ENCODE assay signal across 11 mouse cellular contexts in the genomic region with DNA sequence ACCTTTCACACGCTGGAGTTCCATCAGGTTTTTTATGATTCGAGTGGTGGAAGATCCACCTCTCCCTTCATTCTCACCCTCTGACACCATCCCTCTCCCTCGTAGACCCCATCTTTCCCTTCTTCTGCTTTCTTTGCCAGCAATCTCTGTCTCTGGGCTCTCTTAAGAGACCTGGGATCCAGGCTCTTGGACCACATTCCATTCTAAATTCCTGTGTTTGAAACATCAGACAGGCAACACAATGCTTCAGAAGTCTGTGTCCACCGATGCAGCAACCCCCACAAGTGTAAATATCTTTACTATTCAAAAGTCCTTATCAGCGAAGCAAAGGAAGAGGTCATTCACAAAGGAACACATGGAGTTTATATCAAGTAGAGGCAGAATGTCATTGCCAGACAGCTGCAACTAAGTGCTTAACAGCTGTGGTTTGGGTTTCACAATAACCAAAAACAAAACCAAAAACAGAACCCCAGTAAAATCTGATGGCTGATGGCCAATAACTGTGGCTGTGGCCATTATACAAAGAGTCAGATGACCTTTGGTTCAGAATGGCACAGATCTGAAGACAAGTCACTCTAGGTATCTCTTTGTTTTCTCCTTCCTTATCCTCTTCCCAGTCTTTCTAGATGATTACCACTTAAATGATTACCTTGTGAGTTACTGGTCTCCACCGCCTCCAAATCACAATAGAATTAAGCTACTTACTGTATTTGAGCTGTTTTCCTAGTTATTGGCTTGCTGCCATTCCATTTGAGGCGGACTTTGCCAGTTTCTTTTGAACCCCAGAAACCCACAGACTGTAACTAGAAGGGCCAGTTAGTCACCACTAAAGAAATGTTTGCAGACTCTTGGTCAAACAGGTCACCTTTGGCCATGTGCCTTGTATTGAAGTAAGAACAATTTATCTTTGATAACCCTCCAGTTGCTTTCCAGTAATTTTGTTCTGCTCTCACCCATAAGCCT.
DNase-seq lines count a peak whose midpoint lies in the region; ATAC-seq and TF ChIP-seq lines count a peak whose summit lies in the region.
"Had no signal": no experiment of that assay in that cellular context is flagged by ENCODE, and none has a peak within 500 bp of the region (broad histone marks: within the 10 kb centered on the region; RNA-seq: fewer than 3 reads in every experiment).

No protein-coding gene starts in this region.

- H3K36me3 ChIP-seq in lung, postnatal 0 days (ENCODE audit: insufficient read depth, low read length) = no peaks in the 10 kb centered on the region

- peaks cover 11% of the 10 kb centered on the region for H3K4me1 ChIP-seq in brown adipose tissue, adult 24 weeks (ENCODE audit: control insufficient read depth, insufficient read depth, insufficient read length, low read length)
- no peaks in the 10 kb centered on the region for H3K4me1 ChIP-seq in lung, postnatal 0 days (ENCODE audit: insufficient read depth, low read depth, low read length)

- TF ChIP-seq EP300 in lung, postnatal 0 days (IDR thresholded peaks at IDR 0.05) = no peak

- no peak for TF ChIP-seq CTCF in lung, postnatal 0 days (IDR thresholded peaks at IDR 0.05)

- no peaks in the 10 kb centered on the region for H3K9me3 ChIP-seq in lung, postnatal 0 days (ENCODE audit: low read length)

- no peak overlapping the region for H3K4me2 ChIP-seq in lung, postnatal 0 days (replicated peaks; ENCODE audit: low read depth, low read length)

- ATAC-seq in lung, postnatal 0 days = peak; percentile 58
- ATAC-seq: intestine, postnatal 0 days had no signal

- no peak overlapping the region for H3K4me3 ChIP-seq in brown adipose tissue, adult 24 weeks (ENCODE audit: insufficient read depth, low read depth, low read length)
- H3K4me3 ChIP-seq in lung, postnatal 0 days (ENCODE audit: low read depth, low read length) = no peak overlapping the region

- DNase-seq in heart, adult 11 months = peak; percentile 97
- no peak for DNase-seq in heart, postnatal 25 days (ENCODE audit: low spot score)
- DNase-seq in 3T3-L1 (ENCODE audit: low read depth, low spot score) = peak; percentile 79
- DNase-seq in lung, postnatal 0 days (ENCODE audit: low spot score) = peak; percentile 76
- DNase-seq in spleen, adult 12 weeks (ENCODE audit: low spot score) = no peak
- DNase-seq in left cerebral cortex, adult 18-20 months (ENCODE audit: low spot score in 2 of 2) = no peak
- no peak for DNase-seq in frontal cortex, postnatal 14 days (ENCODE audit: low spot score in 2 of 2)
- DNase-seq: layer of hippocampus, adult 9-11 months had no signal

- no peak overlapping the region for H3K9ac ChIP-seq in lung, postnatal 0 days (replicated peaks; ENCODE audit: low read depth)
- H3K9ac ChIP-seq: liver, embryonic 14.5 days had no signal

- H3K27ac ChIP-seq in brown adipose tissue, adult 24 weeks (replicated peaks; ENCODE audit: low read depth, low read length) = peak overlapping the region; percentile 94
- 0 out of 2 replicates have a peak overlapping the region, but pooled peaks have one; percentile 0 for H3K27ac ChIP-seq in lung, postnatal 0 days (ENCODE audit: low read length)
- H3K27ac ChIP-seq: liver, embryonic 14.5 days had no signal

- H3K27me3 ChIP-seq in lung, postnatal 0 days (replicated peaks; ENCODE audit: insufficient read depth, low read length) = no peaks in the 10 kb centered on the region

- intact Hi-C loops in heart, postnatal 25 days (cut with DNase I) = loop anchor here (2.0 kb wide), 1 partner anchor 52 kb away; no protein-coding TSS in a partner anchor

- WGBS in lung, postnatal 0 days = 22% methylated on average over 7 of the region's 7 CpGs

Comparison
In these comparisons a context has a peak if more than half of its experiments do, and no peak if none do; other contexts are left out.
1. DNase-seq: peak in heart, adult 11 months (single experiment), 3T3-L1 (single experiment) and lung, postnatal 0 days (single experiment); none in heart, postnatal 25 days (single experiment), spleen, adult 12 weeks (single experiment), left cerebral cortex, adult 18-20 months (0 of 2) and frontal cortex, postnatal 14 days (0 of 2).